In the genomic region with DNA sequence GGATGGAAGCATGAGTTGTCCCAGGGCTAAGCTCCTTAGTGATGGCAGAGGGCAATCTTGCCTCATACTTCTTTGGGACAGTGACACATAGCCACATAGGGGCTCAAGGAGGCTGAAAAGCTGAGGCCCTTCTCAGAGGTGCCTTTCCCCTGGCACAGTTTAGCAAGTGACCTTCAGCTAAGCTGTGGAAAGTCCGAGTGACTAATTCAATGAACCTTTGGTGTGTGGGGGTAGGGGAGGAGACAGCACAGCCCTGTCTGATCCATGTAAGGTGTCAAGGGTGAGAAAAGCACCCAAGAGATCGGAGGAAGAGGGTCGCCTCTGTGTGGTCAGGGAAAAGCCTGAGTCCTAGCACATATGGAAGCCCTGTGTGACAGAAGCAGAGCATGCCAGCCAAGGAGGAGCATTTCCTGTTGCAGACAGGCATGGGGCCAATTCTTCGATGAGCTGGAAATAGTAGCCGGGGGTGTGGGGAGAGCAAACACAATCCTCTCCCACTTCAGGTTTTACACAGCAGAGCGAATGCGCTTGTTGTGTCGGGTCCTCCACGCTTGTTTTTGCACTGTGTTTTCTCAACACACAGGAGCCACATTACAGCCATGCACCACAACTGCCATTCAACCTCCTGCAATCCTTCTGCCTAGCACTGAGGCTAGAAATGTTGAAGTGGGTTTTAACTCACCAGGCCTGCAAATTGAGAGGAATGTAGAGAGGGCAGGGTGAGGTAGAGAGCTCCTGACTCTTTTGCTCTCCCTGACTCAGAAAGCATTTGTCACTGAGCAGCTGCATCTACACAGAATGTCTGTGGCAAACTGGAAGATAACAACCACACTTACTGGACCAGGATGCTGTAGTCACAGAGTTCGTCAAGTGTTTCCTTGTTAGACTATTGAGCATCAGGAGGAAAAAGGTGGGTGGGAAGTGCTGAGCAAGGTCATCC, we compare ENCODE assay signal across 8 mouse cellular contexts.
DNase-seq lines count a peak whose midpoint lies in the region; ATAC-seq and TF ChIP-seq lines count a peak whose summit lies in the region.

No protein-coding gene starts in this region.

- peaks cover 32% of the 10 kb centered on the region for H3K4me1 ChIP-seq in hindbrain, embryonic 10.5 days (replicated peaks)
- peaks cover 34% of the 10 kb centered on the region for H3K4me1 ChIP-seq in hindbrain, embryonic 13.5 days (replicated peaks)
- peaks cover 9% of the 10 kb centered on the region for H3K4me1 ChIP-seq in kidney, adult 2 months (ENCODE audit: control insufficient read depth, insufficient read depth, low read length)

- no peaks in the 10 kb centered on the region for H3K36me3 ChIP-seq in hindbrain, embryonic 10.5 days
- H3K36me3 ChIP-seq in hindbrain, embryonic 13.5 days = no peaks in the 10 kb centered on the region
- H3K36me3 ChIP-seq in kidney, adult 2 months (ENCODE audit: control insufficient read depth, insufficient read depth, low read length) = no peaks in the 10 kb centered on the region

- no peak for TF ChIP-seq POLR2A in brain, embryonic 14.5 days (IDR thresholded peaks at IDR 0.05; ENCODE audit: borderline replicate concordance, extremely low read depth, insufficient read depth, insufficient read length, poor library complexity, severe bottlenecking)
- TF ChIP-seq POLR2A in kidney, adult 2 months (IDR thresholded peaks at IDR 0.05; ENCODE audit: low read depth, low read length) = no peak

- no peak for ATAC-seq in hindbrain, embryonic 13.5 days (ENCODE audit: low FRiP score)
- peak; percentile 41 for ATAC-seq in granulocyte monocyte progenitor cell, adult 5-6 weeks (replicated peaks; ENCODE audit: poor library complexity, severe bottlenecking)

- H3K4me3 ChIP-seq in hindbrain, embryonic 10.5 days = no peak overlapping the region
- no peak overlapping the region for H3K4me3 ChIP-seq in hindbrain, embryonic 13.5 days
- H3K4me3 ChIP-seq in kidney, adult 2 months (ENCODE audit: insufficient read depth, low read depth, low read length) = no peak overlapping the region

- DNase-seq in hindbrain, embryonic 10.5 days (ENCODE audit: low spot score) = no peak
- peak; percentile 71 for DNase-seq in brain, embryonic 14.5 days (ENCODE audit: low read depth)
- peak; percentile 63 for DNase-seq in kidney, adult 2 months
- peak; percentile 35 to 40 for DNase-seq in left cerebral cortex, postnatal 36 days (ENCODE audit: low spot score in 2 of 2)
- DNase-seq in right cerebral cortex, adult 2 months (ENCODE audit: low spot score in 2 of 2) = peak; percentile 44 to 62
- no peak for DNase-seq in spleen, postnatal 36 days (ENCODE audit: low spot score in 2 of 2)

- no peaks in the 10 kb centered on the region for H3K27me3 ChIP-seq in hindbrain, embryonic 10.5 days (ENCODE audit: insufficient read depth, poor library complexity, severe bottlenecking)
- no peaks in the 10 kb centered on the region for H3K27me3 ChIP-seq in hindbrain, embryonic 13.5 days
- H3K27me3 ChIP-seq in kidney, adult 2 months (replicated peaks; ENCODE audit: control insufficient read depth, insufficient read depth, low read length) = no peaks in the 10 kb centered on the region

- H3K9ac ChIP-seq in hindbrain, embryonic 13.5 days = no peak overlapping the region

- H3K27ac ChIP-seq in hindbrain, embryonic 10.5 days = peak overlapping the region; percentile 45; the same call in 1 of the 2 replicates
- no peak overlapping the region for H3K27ac ChIP-seq in hindbrain, embryonic 13.5 days
- peak overlapping the region; percentile 2; the same call in 1 of the 2 replicates for H3K27ac ChIP-seq in kidney, adult 2 months (ENCODE audit: insufficient read depth, low read depth, low read length)

- intact Hi-C loops in left cerebral cortex, postnatal 36 days (cut with DNase I) = no loop called here

- TF ChIP-seq CTCF in brain, embryonic 14.5 days (IDR thresholded peaks at IDR 0.05; ENCODE audit: borderline replicate concordance, extremely low read depth, insufficient read depth, insufficient read length) = no peak
- TF ChIP-seq CTCF in kidney, adult 2 months (conservative IDR thresholded peaks at IDR 0.05; ENCODE audit: insufficient read depth, insufficient read length, low read depth, low read length) = no peak

- no peak overlapping the region for H3K4me2 ChIP-seq in hindbrain, embryonic 13.5 days

- no peaks in the 10 kb centered on the region for H3K9me3 ChIP-seq in hindbrain, embryonic 10.5 days
- no peaks in the 10 kb centered on the region for H3K9me3 ChIP-seq in hindbrain, embryonic 13.5 days

- WGBS in hindbrain, embryonic 10.5 days = 75% methylated on average over 10 of the region's 10 CpGs
- 71% methylated on average over 10 of the region's 10 CpGs for WGBS in hindbrain, embryonic 13.5 days
- 31% methylated on average over 10 of the region's 10 CpGs for WGBS in kidney, adult 2 months

Comparison
In these comparisons a context has a peak if more than half of its experiments do, and no peak if none do; other contexts are left out.
1. DNase-seq: peak in brain, embryonic 14.5 days (single experiment), kidney, adult 2 months (single experiment), left cerebral cortex, postnatal 36 days (2 of 2) and right cerebral cortex, adult 2 months (2 of 2); none in hindbrain, embryonic 10.5 days (single experiment) and spleen, postnatal 36 days (0 of 2).